Mouse (Mus musculus) liver, adult (tissue): Measurements from ENCODE around the gene Pcyt1a.

Experiments used
- GATA4 ChIP-seq: IDR thresholded peaks from 2 replicates; pipeline ENCODE4 v1.6.1; 2014; ENCODE audit warnings: mild to moderate bottlenecking, low read length; ENCODE audit not compliant: insufficient replicate concordance

The Pcyt1a gene

GRCm38 (mm10) chr16:32430474-32431046 is at the start of gene Pcyt1a:
Pcyt1a (plus strand) TSS chr16:32430921.
- TF ChIP-seq GATA4, result peak; percentile 42; the same call in 1 of the 2 replicates

- TF ChIP-seq GATA4, result no peak
These were observed 47.8 kb upstream of the Pcyt1a start for GRCm38 (mm10) chr16:32382901-32383300.

GRCm38 (mm10) chr16:32384885-32385284 is 45.8 kb upstream of the Pcyt1a start:
- TF ChIP-seq GATA4, result peak; percentile 25; the same call in 1 of the 2 replicates

GRCm38 (mm10) chr16:32386826-32387225 is 43.9 kb upstream of the Pcyt1a start:
- no peak for TF ChIP-seq GATA4

- TF ChIP-seq GATA4, result no peak
These were observed 41.7 kb upstream of the Pcyt1a start for GRCm38 (mm10) chr16:32389049-32389448.

- no peak for TF ChIP-seq GATA4
These were observed 40.9 kb upstream of the Pcyt1a start for GRCm38 (mm10) chr16:32389841-32390240.

GRCm38 (mm10) chr16:32390882-32391281 is 39.8 kb upstream of the Pcyt1a start:
- TF ChIP-seq GATA4, result no peak

- TF ChIP-seq GATA4, result no peak
These were observed 34.8 kb upstream of the Pcyt1a start for GRCm38 (mm10) chr16:32395679-32396540.

GRCm38 (mm10) chr16:32396541-32396835 is 34.2 kb upstream of the Pcyt1a start:
- no peak for TF ChIP-seq GATA4

GRCm38 (mm10) chr16:32398206-32398605 is 32.5 kb upstream of the Pcyt1a start:
- TF ChIP-seq GATA4, result no peak

GRCm38 (mm10) chr16:32400267-32400666 is 30.5 kb upstream of the Pcyt1a start, which contains the start of gene Tm4sf19:
Tm4sf19 (plus strand) TSS chr16:32400506.
- TF ChIP-seq GATA4, result no peak

GRCm38 (mm10) chr16:32401335-32401965 is 29.3 kb upstream of the Pcyt1a start:
- no peak for TF ChIP-seq GATA4

GRCm38 (mm10) chr16:32402818-32403217 is 27.9 kb upstream of the Pcyt1a start:
- no peak for TF ChIP-seq GATA4

GRCm38 (mm10) chr16:32405716-32406115 is 25.0 kb upstream of the Pcyt1a start:
- TF ChIP-seq GATA4, result no peak

- TF ChIP-seq GATA4, result no peak
These were observed 24.1 kb upstream of the Pcyt1a start for GRCm38 (mm10) chr16:32406671-32407070.

- no peak for TF ChIP-seq GATA4
These were observed 23.0 kb upstream of the Pcyt1a start for GRCm38 (mm10) chr16:32407730-32408129.
